Mouse (Mus musculus): ENCODE measurements around the gene Vamp5. TPM values are rescaled to one million over a fixed set of nuclear protein-coding genes. Genes with fewer than 3 reads are reported as not detected.

Gene Vamp5
- polyA plus RNA-seq, 1 experiment: 25.8 TPM

- Histone ChIP-seq H3K36me3 (ENCODE audit: control insufficient read depth, insufficient read depth, low read length) (no peaks in the 10 kb centered on the region; the same call in none of the 2 replicates), H3K27me3 (ENCODE audit: control insufficient read depth, insufficient read depth, low read length) (no peaks in the 10 kb centered on the region), H3K4me1 (ENCODE audit: control insufficient read depth, insufficient read depth, low read length) (no peaks in the 10 kb centered on the region; the same call in 1 of the 2 replicates), H3K4me3 (ENCODE audit: control insufficient read depth, low read depth, low read length) (peak overlapping the region; percentile 96), H3K27ac (ENCODE audit: control insufficient read depth, insufficient read depth, low read depth, low read length) (peak overlapping the region; percentile 95)
- TF ChIP-seq CTCF (IDR thresholded peaks at IDR 0.05; ENCODE audit: control insufficient read depth, insufficient read depth, insufficient replicate concordance, low read depth, low read length) (no peak), POLR2A (IDR thresholded peaks at IDR 0.05; ENCODE audit: control insufficient read depth, low read depth, low read length) (no peak)
Measured at GRCm38 (mm10) chr6:72344396-72345073, 35.7 kb downstream of the Vamp5 start.

GRCm38 (mm10) chr6:72340481-72340880 lies 39.8 kb downstream of the Vamp5 start:
- H3K4me3 ChIP-seq (ENCODE audit: control insufficient read depth, low read depth, low read length): no peak overlapping the region
- no peak overlapping the region for H3K27ac ChIP-seq (ENCODE audit: control insufficient read depth, insufficient read depth, low read depth, low read length)
- TF ChIP-seq CTCF (IDR thresholded peaks at IDR 0.05; ENCODE audit: control insufficient read depth, insufficient read depth, insufficient replicate concordance, low read depth, low read length): no peak
- TF ChIP-seq POLR2A (IDR thresholded peaks at IDR 0.05; ENCODE audit: control insufficient read depth, low read depth, low read length): no peak
- H3K27me3 ChIP-seq (ENCODE audit: control insufficient read depth, insufficient read depth, low read length): no peaks in the 10 kb centered on the region
- no peaks in the 10 kb centered on the region; the same call in 1 of the 2 replicates for H3K4me1 ChIP-seq (ENCODE audit: control insufficient read depth, insufficient read depth, low read length)
- peaks cover 3% of the 10 kb centered on the region for H3K36me3 ChIP-seq (ENCODE audit: control insufficient read depth, insufficient read depth, low read length)

DNA sequence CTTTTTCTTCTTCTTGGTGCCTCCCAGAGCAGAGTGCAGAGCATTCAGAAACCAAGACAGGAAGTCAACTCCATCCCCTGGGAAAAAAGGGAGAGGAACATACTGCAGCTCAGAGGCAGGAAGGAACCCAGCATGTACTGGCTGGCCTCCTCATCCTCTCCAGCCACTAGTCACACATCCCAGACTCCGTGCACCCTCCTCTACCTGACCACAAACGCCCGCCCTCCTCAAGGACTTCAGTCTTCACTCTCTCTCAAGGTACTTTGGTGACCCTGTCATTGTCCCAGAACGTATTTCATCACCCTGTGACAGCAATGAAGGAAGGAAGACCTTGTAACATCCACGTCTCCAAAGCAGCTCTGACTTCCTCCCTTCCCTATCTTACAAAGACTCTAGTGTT lies 47.2 kb downstream of the Vamp5 start:
- Histone ChIP-seq H3K36me3 (ENCODE audit: control insufficient read depth, insufficient read depth, low read length) (peaks cover 8% of the 10 kb centered on the region), H3K27me3 (ENCODE audit: control insufficient read depth, insufficient read depth, low read length) (no peaks in the 10 kb centered on the region), H3K4me3 (ENCODE audit: control insufficient read depth, low read depth, low read length) (no peak overlapping the region), H3K27ac (ENCODE audit: control insufficient read depth, insufficient read depth, low read depth, low read length) (no peak overlapping the region), H3K4me1 (ENCODE audit: control insufficient read depth, insufficient read depth, low read length) (no peaks in the 10 kb centered on the region)
- TF ChIP-seq CTCF (IDR thresholded peaks at IDR 0.05; ENCODE audit: control insufficient read depth, insufficient read depth, insufficient replicate concordance, low read depth, low read length) (no peak), POLR2A (IDR thresholded peaks at IDR 0.05; ENCODE audit: control insufficient read depth, low read depth, low read length) (no peak)

DNA sequence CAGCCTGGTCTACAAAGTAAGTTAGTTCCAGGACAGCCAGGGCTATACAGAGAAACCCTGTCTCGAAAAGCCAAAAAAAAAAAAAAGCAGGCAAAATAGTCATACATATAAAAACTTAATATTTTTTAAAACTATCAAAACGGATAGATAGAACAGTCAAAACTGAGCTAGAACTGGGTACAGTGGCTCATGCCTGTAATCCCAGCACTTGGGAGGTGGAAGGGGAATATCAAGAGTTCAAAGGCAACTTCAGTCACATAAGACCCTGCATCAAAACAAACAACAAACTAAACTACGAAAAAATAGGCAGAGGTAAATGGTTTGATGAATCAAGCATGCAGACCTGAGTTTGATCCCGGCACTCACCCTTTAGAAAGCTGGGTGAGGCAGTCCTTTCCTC lies 50.1 kb downstream of the Vamp5 start:
- TF ChIP-seq CTCF (IDR thresholded peaks at IDR 0.05; ENCODE audit: control insufficient read depth, insufficient read depth, insufficient replicate concordance, low read depth, low read length) (no peak), POLR2A (IDR thresholded peaks at IDR 0.05; ENCODE audit: control insufficient read depth, low read depth, low read length) (no peak)
- Histone ChIP-seq H3K4me3 (ENCODE audit: control insufficient read depth, low read depth, low read length) (no peak overlapping the region), H3K36me3 (ENCODE audit: control insufficient read depth, insufficient read depth, low read length) (peaks cover 11% of the 10 kb centered on the region), H3K4me1 (ENCODE audit: control insufficient read depth, insufficient read depth, low read length) (no peaks in the 10 kb centered on the region), H3K27ac (ENCODE audit: control insufficient read depth, insufficient read depth, low read depth, low read length) (no peak overlapping the region), H3K27me3 (ENCODE audit: control insufficient read depth, insufficient read depth, low read length) (no peaks in the 10 kb centered on the region)

- Histone ChIP-seq H3K4me1 (ENCODE audit: control insufficient read depth, insufficient read depth, low read length) (no peaks in the 10 kb centered on the region), H3K36me3 (ENCODE audit: control insufficient read depth, insufficient read depth, low read length) (peaks cover 11% of the 10 kb centered on the region), H3K4me3 (ENCODE audit: control insufficient read depth, low read depth, low read length) (no peak overlapping the region), H3K27ac (ENCODE audit: control insufficient read depth, insufficient read depth, low read depth, low read length) (no peak overlapping the region), H3K27me3 (ENCODE audit: control insufficient read depth, insufficient read depth, low read length) (no peaks in the 10 kb centered on the region)
- no peak for TF ChIP-seq CTCF (IDR thresholded peaks at IDR 0.05; ENCODE audit: control insufficient read depth, insufficient read depth, insufficient replicate concordance, low read depth, low read length)
- no peak for TF ChIP-seq POLR2A (IDR thresholded peaks at IDR 0.05; ENCODE audit: control insufficient read depth, low read depth, low read length)
Measured at GRCm38 (mm10) chr6:72329019-72329418, 51.2 kb downstream of the Vamp5 start.

DNA sequence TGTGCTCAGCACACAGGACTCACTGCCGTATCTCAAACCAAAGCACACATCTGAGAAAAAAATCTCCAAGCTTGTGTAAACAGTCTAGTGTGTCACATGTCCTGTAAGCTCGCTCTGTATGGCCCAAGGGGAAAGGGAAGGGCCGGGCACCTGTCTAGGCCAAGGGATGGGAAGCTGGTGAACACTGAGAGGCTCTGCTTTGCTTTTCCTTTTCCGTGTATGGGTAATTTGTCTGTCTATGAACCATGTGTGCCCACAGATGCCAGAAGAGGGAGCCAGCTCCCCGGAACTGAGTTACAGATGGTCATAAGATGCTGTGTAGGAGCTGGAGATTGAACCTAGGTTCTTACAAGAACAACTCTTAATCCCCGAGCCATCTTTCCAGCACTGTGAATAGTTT lies 54.0 kb downstream of the Vamp5 start:
- H3K4me1 ChIP-seq (ENCODE audit: control insufficient read depth, insufficient read depth, low read length): no peaks in the 10 kb centered on the region
- no peaks in the 10 kb centered on the region for H3K27me3 ChIP-seq (ENCODE audit: control insufficient read depth, insufficient read depth, low read length)
- no peak overlapping the region for H3K4me3 ChIP-seq (ENCODE audit: control insufficient read depth, low read depth, low read length)
- H3K36me3 ChIP-seq (ENCODE audit: control insufficient read depth, insufficient read depth, low read length): peaks cover 11% of the 10 kb centered on the region
- TF ChIP-seq CTCF (IDR thresholded peaks at IDR 0.05; ENCODE audit: control insufficient read depth, insufficient read depth, insufficient replicate concordance, low read depth, low read length) (no peak), POLR2A (IDR thresholded peaks at IDR 0.05; ENCODE audit: control insufficient read depth, low read depth, low read length) (no peak)
- H3K27ac ChIP-seq (ENCODE audit: control insufficient read depth, insufficient read depth, low read depth, low read length): no peak overlapping the region

- peaks cover 18% of the 10 kb centered on the region for H3K36me3 ChIP-seq (ENCODE audit: control insufficient read depth, insufficient read depth, low read length)
Measured at GRCm38 (mm10) chr6:72323786-72324508, 56.3 kb downstream of the Vamp5 start.

More at GRCm38 (mm10) chr6:72323786-72324508, 56.3 kb downstream of the Vamp5 start:
- Histone ChIP-seq H3K27ac (ENCODE audit: control insufficient read depth, insufficient read depth, low read depth, low read length) (no peak overlapping the region), H3K27me3 (ENCODE audit: control insufficient read depth, insufficient read depth, low read length) (no peaks in the 10 kb centered on the region), H3K4me1 (ENCODE audit: control insufficient read depth, insufficient read depth, low read length) (no peaks in the 10 kb centered on the region), H3K4me3 (ENCODE audit: control insufficient read depth, low read depth, low read length) (no peak overlapping the region)
- TF ChIP-seq POLR2A (IDR thresholded peaks at IDR 0.05; ENCODE audit: control insufficient read depth, low read depth, low read length) (no peak), CTCF (IDR thresholded peaks at IDR 0.05; ENCODE audit: control insufficient read depth, insufficient read depth, insufficient replicate concordance, low read depth, low read length) (no peak)
